Mouse (Mus musculus): ENCODE results near the gene Iqck.

Iqck gene

DNA sequence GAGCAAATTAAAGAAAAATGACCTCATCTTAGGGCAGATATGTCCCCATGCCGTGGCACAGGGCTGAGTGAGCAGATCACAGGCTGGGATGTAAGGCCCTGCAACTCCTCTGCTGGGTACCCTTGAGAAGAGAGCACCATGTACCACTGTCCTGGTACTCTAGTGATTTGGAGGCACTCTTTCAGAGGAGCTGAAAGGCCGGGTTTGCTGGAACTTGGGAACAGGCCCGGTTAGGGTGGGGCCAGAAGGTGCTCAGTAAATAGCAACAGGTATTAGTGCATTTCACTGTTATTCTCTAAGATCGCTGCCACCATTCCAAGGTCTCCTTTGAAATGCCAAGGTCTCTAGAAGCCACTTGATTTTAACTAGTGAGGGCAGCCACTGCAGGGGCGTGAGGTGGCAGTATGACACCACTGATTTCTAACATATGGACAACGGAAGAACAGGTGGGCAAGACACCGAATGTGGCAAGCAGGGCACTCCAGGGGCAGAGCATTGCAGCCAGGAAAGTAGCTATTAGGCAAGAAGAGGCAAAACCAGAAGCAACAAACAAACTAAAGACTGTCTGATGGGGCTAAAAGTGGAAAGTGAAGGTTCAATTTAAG is 59.1 kb downstream of the Iqck start:
- no peak for DNase-seq (ENCODE audit: low spot score)

DNA sequence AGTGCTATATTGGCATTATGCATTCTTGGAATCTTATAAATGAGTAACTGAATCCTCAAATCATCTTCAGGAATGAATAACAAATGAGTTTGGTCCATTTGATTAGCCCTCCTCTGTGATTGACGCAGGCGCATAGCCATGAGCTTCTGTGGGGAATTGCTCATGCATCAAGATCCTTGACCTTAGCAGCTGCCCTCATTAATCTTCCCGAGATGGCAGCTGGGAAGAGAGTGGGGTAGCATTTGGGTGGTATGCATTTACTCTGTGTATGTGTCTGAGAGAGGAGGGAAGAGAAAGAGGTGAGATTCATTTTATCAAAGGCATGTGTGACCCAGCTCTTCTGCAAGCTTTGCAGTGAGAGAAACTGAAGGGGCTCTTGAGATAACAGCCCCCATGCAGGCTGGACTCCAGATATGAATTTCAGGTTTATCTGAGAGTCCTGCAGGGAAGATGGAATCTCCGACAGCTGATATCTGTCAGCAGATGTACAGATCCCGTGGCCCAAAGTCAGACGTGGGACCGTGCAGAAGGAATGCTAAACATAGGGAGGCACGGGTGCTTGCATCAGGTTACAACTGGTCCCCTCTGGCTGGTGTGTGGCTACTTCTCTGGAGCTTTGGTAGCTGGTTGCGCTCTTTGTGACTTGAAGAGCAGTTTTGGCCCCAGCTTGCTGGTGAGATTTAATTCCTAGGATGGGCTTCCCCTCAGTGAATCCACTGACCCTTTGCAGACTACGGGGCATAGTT is 63.9 kb downstream of the Iqck start:
- DNase-seq (ENCODE audit: low spot score), result no peak

DNA sequence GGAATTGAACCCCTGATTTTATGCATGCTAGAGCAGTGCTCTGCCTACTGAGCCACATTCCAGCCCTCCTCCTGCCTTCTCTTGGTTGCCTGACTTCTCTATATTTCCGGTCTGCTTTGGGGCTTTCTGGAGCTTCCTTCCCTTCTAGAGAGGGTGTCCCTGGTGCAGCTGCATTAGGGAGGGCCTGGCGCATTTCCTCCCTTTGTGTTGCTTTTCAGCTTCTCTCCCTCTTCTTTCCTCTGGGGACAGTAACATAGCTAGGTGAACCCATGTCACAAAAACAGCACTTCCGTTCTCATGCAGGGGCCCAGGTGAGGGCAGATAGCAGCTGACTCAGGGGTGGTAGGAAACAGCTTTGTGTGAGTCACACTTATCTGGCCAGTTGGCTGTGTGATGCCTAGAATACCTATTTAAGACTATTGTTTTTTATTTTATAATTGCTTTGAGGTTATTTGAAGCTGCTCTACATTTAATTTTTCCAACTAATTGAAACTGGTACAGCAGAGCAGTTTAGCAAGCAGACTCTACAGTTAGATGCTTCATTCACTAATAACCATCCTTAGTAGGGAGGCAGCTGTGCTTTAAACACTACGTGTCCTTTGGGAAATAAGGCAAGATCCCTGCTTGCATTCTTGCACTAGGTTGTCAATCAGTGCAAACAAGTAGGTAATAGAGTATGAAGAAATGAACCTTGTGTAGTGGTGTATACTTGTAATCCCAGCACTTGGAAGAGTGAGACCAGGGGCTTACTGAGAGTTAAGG is 67.1 kb downstream of the Iqck start:
- DNase-seq (ENCODE audit: low spot score), result no peak

DNA sequence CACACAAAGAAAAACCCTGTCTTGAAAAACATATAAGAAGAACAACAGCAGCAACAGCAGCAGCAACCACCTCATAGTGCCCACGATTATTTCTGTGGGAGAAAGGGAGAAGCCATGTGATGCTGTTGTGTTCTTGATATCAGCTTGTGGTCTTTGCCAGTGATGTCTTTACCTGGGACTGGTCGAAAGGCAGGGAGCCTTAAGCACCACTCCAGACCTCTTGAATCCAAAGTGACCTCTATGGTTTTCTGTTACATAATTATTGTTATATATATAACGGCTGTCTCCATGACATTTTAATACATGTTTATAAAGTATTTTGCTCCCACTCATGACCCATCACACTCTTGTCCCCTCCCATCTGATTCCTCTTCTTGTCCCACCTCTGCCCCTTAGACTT is 70.0 kb downstream of the Iqck start:
- no peak for DNase-seq (ENCODE audit: low spot score)

DNA sequence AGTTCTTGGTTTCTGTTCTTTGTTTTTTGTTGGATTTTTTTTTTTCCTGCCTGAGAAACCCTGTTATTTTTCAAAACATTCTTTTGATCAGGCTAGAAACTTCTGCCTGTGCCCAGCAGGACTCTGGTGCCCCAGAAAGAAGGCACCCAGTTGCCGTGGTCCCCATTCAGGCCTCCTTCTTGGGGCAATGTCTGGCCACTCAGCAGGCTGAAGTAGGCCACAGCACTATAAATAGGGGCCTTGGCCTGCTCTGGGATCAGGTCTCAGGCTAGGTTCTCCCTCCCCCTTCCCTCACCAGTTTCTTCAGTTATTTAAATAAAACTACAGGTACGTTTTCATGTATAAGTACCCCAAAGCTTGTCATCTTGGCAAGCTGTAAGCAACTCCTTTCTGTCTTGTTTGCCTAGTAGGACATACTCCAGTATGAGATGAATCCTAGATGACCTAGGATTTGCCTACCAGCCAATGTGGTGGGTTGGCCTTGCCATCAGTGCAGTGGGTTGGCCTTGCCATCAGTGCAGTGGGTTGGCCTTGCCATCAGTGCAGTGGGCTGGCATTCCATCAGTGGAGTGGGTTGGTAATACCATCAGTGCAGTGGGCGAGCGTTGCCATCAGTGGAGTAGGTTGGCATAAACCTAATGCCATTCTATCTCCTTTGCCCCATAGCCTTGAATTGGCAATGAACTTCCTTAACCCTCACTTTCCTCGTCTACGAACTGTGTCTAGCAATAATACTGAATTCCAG is 71.1 kb downstream of the Iqck start:
- no peak for DNase-seq (ENCODE audit: low spot score)

DNA sequence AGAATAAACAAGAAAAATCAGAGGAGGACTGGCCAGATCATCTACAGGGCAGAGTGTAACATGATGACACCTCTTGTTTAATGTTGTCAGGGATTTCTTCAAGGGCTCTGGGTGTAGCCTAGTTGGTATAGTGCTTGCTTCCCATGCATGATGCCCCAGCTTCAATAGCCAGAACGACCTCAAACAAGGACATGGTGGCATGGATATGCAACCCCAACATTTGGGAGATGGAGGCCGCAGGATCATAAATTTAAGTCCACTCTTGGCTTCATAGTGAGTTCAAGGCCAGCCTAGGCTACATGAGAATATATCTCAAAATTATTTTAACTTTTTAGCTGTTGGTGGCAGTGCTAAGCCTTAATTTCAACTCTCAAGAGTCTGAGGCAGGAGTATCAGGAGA is 71.7 kb downstream of the Iqck start:
- DNase-seq (ENCODE audit: low spot score), result no peak

DNA sequence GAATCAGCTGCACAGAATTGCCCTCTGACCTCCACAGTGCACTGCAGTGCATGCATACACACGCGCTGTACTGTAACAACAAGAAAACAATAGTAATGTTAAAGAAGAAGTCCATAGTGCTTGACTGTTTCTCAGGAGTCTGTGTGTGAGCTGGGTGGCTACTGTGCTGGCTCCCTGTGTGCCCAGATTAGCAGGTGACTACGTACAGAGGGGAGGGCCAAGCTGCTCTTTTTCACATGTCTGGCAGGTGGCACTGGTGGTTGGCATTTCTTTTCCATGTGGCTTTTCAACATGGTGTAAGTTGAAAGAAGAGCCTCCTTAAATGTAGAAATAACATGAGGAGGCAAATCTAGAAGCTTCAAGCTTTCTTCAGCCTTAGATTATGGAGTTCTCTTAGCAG is 72.8 kb downstream of the Iqck start:
- no peak for DNase-seq (ENCODE audit: low spot score)

DNA sequence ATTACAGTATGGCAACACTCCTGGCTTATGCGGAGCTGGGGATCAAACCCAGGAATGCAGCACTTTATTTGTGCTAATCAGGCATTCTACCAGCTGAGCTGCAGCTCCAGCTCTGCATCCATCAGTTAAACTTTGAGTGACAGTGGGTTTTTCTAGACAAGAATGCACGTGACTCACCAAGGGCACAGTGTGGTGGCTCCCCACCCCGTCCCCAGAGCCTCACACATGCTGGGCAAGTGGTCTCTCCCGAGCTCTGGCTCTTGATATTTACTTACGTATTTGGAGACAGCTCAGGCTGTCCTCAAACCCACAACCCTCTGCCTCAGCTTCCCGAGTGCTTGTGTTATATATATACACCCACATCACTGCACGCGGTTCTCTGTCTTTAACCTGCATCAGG is 73.4 kb downstream of the Iqck start:
- DNase-seq (ENCODE audit: low spot score), result no peak

DNA sequence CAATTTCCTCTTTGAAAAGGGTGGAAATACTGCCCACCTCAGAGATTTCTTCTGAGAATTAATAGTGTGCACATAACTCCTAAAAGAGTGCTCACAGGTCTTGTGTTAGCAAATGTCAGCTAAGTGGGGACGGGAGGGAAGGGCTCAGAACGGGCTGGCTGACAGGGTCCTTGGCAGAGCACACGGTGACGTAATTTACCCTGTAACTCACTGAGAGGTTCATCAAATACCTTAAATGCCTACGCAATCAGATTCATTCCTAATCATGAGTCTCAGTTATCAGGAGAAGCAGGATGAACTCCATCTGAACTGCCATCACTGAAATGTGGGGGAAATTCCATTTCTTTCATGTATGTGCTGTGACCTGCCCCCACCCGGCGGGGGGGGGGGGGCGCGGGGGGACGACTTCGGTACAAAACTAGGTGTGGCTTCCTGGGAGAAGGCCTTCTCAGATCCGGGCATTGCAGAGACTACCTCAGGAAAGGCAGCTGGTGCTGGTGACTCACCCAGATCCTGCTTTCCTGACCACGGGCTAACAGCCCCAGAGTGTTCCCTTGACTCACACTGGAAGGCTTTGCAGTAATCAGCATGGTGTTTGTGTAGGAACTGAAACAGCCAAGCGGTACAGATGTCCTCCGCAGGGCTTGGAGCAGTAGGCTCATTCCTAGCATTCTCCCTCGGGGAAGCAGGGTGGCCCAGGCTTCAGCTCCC is 74.2 kb downstream of the Iqck start:
- DNase-seq (ENCODE audit: low spot score), result no peak

DNA sequence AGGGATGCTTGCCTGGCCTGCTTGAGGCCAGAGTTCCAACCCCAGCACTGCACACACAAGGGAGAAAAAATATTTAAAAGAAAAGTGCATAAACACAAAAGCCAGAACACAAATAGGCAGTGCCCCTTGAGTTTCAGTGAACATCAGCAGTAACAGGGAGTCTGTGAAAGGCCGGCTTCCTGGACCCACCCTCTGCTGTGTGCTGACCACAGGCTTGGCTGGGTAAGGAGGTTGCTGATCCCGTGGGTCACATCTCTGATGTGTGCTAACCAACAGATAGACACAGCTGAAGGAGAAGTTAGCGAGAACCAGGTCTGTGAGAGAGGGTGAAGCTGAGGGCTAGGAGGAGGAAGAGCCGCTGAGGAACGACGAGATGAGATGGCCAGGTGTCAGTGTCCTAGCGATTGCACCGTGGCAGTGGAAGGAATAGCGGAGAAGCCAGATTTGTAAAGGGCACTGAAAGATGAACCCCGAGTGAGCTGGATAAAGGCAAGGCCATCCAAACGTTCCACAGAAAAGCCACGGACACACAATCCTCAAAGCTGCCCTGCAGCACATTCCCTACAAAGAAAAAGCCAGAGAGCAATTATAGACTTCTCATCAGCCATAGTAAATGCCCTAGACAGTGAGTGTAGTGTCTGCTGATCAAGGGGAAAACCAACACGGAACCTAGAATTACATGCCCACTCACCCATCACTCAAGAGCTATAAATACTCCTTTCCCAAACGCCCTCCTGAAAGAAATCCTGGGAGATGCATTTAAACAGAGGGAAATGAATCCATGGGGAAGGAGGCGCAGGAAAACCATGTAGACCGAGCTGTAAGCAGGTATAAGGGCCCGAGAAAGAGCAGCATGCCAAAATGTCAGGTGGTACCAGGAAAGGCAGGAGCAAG is 76.2 kb downstream of the Iqck start:
- DNase-seq (ENCODE audit: low spot score), result no peak

DNA sequence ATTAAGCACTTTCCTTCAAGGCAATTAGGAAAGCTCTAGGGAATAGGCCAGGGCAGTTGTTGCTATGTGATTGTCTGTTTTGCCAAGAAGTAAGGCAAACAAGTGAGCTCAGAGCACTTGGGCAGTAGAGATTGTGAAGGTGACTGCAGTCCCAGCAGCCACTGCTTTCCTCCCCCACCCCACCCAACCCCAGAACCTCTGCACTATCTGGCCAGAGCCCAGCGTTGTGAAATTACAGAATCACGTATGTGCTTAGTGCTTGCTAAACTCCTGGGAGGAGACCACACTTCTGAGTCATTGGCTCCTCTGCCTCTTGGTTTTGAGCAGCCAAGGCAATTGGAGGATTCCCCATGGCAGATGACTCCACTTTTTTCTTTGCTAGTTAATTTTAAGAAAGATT is 79.8 kb downstream of the Iqck start:
- DNase-seq (ENCODE audit: low spot score), result no peak

DNA sequence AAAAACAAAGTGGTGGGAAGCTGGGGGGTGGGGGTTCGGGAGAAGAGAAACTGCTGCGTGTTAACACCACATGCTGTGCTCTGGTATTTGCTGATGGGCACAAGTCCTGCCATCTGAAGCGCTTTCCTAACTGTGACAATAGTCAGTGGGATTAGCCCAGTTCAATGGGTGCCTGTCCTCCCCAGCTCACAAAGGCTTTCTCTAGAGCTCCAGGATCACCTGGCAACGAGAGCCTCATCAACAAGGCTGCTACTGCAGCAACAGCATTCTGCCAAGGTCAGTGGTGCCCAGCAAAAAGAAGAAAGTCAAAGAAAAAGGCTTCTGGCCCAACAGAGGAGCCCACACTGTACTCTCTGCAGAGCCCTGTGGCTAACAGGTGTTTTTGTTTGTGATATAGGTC is 81.3 kb downstream of the Iqck start:
- DNase-seq (ENCODE audit: low spot score), result no peak

DNA sequence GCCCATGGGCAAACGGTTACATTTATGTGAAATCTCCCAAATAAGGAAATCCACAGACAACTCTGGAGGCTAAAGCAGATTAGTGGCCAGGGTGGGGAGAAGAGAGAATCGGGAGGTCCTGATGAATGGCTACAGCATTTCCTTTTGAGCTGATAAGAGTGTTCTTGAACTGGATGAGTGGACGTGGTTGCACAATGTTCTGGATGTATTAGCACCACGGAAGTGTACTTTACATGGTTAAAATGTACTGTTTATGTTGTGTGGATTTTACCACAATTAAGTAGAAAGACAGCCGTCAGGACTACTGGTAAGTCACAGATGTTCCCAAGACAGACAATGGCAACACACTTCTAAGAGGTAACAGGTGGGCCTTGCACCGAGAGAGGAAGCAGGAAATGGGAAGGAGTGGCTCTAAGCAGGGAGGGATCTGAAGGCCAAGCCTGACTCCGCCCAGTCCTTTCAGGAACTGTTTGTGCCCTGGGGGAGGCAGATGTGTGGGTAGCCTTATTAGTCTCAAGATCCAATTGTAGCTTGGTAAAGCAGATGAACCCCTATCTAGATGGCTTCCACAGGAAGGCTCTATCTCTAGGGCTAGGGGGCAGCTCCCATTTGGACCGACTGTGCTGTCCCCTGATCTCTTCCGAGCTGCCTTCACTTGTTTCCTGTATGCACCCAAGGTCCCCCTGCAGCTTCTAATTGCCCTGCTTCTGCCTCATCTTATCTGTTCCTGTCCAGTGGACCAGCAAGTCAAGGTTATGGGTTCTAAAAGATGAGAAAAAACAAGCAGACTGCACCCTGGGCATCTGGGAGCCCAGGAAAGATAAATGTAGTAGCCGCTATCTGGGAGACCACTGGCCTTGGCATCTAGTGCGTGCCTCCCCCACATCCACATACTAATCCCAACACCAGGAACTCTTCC is 82.2 kb downstream of the Iqck start:
- no peak for DNase-seq (ENCODE audit: low spot score)

DNA sequence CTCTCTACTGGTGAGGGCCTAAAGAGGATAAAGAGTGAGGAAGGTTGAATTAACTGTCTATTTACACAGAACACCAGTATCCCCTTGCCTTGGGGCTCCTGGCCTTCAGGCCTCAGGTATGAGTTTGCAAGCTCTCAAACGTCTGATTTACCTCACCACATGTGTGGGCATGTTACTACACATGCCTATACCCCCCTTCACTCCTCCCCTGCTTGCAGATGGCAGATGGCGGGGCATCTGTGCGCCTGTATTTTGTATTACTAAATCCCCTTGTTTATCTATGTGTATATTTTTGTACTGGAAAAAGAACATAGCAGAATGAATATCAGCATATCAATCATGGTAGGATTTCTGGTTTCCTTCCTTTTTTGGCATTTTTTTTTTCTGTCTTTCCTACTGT is 86.7 kb downstream of the Iqck start:
- DNase-seq (ENCODE audit: low spot score), result no peak

DNA sequence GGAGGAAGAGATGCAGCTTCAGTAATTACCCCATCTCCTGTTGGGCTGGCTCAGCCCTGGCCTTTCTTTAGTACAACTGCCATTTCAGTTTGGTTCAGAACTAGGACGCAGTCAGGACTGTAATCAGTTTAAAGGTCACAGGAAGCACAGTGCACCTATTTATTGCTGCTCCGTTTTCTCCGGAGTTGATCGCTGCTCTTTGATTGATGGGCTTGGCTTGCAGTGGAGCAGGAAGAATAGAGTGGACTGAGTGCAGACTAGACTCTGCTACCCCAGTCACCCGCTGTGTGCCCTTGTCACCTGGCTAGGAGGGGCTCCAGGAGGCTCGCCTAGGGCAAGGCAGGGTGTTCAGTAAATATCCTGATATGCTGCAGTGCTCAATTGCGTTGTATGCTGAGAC is 87.6 kb downstream of the Iqck start:
- DNase-seq (ENCODE audit: low spot score), result no peak

DNA sequence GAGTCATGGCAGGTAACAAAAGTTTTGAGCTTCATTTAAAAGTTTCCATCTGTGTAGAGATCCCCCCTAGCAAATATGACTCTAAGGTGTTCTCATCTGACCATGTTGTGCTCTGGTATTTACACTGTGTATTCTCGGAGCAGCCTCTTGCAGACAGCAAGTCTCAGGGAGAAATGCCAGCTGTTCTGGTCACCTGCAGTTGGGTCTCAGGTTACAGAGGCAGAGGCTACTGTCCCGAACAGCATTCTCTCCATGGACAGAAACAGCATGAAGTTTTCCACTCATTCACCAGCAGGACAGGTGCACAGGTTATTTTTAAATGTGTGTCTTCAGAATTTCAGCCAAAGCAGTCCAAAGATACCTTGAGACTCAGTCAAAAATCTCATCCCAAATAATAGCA is 89.3 kb downstream of the Iqck start:
- DNase-seq (ENCODE audit: low spot score), result no peak

DNA sequence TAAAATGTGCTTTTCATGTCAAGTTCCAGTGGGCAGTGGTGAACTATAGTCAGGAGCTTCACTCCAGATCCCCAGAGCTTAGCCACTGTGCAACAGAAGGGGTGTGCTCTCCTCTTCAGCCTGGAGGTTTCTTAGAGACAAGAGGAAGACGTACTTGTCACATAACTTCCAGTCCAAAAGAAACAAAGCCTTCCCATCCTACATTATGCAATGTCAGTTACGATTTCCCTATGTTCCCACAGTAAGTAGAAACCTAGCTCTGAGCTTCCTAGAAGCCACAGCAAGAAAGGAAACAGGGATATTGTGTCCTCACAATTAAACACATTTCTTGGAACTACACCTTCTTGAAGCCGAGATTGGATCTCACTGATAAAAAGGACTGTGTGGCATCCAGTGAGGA is 91.7 kb downstream of the Iqck start:
- DNase-seq (ENCODE audit: low spot score), result no peak

DNA sequence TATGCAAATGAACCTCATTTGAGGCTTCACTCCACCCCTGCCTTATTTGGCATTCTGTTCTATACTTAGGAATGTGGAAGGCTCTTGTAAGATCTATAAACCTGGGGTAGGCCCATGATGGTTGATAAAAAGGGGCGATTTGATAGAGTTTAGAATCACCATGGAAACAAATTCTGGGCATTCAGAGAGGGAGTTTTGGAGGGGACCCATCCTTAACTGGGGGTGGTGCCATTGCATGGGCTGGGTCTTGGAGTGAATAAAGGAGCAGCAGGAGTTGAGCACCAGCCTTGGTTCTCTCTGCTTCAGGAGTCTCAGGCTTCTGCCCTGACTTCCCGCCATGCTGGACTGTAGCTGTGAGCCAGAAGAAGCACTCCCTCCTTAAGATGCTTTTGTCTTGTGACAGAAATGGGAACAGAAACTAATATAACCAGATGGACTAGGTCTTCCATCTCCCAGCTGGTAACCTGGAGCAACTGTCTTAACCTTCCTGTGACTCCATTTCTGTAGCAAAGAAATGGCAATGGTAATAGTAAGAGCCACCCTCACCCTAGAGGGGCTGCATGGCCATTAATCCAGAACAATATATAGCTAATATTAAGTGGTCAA is 93.2 kb downstream of the Iqck start:
- no peak for DNase-seq (ENCODE audit: low spot score)

DNA sequence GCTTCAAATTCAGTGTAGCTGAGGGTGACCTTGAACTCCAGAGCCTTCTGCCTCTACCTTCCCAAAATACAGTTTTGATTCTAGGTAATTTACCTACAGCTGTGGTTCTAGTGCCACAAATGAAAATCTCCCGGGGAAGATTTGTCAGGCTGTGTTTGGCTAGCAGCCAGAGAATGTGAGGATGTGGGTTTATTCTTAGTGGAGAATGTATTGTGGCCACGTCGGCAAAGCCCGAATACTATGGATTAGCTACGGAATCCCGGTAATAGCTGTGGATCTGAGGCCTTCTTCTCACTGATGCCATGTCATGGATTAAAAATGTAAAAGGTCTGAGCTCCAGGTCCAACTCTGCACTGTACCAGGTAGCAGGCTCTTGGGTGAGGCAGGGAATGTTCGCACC is 94.2 kb downstream of the Iqck start:
- DNase-seq (ENCODE audit: low spot score), result no peak

All from urinary bladder, postnatal 10 days (tissue).